Mouse (Mus musculus): Measurements from ENCODE around the gene Zfp281. TPM values are rescaled to one million over a fixed set of nuclear protein-coding genes. Genes with fewer than 3 reads are reported as not detected.

Gene Zfp281
- total RNA-seq, 1 experiment: 65.5 TPM

DNA sequence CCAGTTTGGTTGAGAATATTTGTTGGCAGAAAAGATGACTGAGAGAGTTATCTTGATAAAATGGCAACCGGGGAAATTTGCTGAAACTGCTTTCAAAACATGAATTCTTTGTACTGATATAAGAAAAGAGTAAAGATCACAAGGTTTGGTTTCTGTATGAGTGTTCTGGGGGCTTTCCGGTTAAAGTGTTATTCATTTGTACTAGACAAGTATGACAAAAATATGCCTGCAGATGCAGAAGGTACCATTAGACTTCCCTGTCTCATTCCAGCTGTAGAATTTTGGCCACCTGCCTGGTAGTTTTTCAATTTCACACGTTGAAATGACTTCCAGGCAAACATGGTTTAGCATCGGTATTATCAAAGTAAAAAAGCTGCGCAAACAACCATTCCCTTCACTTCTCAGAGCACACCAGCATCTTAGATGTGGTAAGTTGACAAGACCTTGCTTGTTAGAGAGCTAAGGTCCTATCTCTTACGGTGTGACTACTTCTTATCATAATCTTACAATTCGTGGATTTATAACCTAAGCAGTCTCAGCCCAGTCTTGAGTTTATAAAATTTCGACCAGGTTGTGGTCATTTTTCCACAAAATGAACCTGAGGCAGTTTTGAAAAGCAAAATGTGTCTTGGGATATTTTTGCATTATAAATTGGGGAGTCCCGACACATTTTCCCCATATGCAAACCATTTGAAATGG lies 23.9 kb upstream of the Zfp281 start:
- in situ Hi-C loops (cut with MboI; ENCODE audit: low sequenced_read_pairs in 2 of 2, unreplicated experiment in 2 of 2): no loop called here
- H3K4me1 ChIP-seq (ENCODE audit: control insufficient read depth in 2 of 2, insufficient read depth in 2 of 2, low read length in 2 of 2, poor library complexity in 1 of 2): peaks cover 9 to 20% of the 10 kb centered on the region in 2 experiments
- no peak for DNase-seq (ENCODE audit: low read depth, low spot score)
- H3K9ac ChIP-seq (ENCODE audit: insufficient read depth, low read depth, low read length, poor library complexity, severe bottlenecking): no peak overlapping the region
- no peak overlapping the region for H3K27ac ChIP-seq (ENCODE audit: insufficient read depth, low read depth, low read length, poor library complexity, severe bottlenecking)
- no peak overlapping the region for H3K4me3 ChIP-seq (ENCODE audit: insufficient read depth in 1 of 2, low read depth in 1 of 2, low read length in 2 of 2, poor library complexity in 1 of 2, severe bottlenecking in 1 of 2)
- H3K36me3 ChIP-seq (ENCODE audit: control insufficient read depth, insufficient read depth, low read length, poor library complexity, severe bottlenecking): peaks cover 7% of the 10 kb centered on the region; the same call in 1 of the 2 replicates
- no peak for TF ChIP-seq ZC3H11A (IDR thresholded peaks at IDR 0.05; ENCODE audit: borderline replicate concordance, low read depth, low read length)
- no peak for TF ChIP-seq MAFK (IDR thresholded peaks at IDR 0.05; ENCODE audit: insufficient read depth, low read depth, low read length)
- TF ChIP-seq CHD2 (IDR thresholded peaks at IDR 0.05; ENCODE audit: low read depth, low read length): no peak
- TF ChIP-seq ZNF384 (IDR thresholded peaks at IDR 0.05; ENCODE audit: low read depth, low read length): no peak
- no peak for TF ChIP-seq HCFC1 (IDR thresholded peaks at IDR 0.05; ENCODE audit: borderline replicate concordance, insufficient read depth, low read length)
- H3K9me3 ChIP-seq (ENCODE audit: control insufficient read depth, insufficient read depth, low read depth, low read length): no peaks in the 10 kb centered on the region

DNA sequence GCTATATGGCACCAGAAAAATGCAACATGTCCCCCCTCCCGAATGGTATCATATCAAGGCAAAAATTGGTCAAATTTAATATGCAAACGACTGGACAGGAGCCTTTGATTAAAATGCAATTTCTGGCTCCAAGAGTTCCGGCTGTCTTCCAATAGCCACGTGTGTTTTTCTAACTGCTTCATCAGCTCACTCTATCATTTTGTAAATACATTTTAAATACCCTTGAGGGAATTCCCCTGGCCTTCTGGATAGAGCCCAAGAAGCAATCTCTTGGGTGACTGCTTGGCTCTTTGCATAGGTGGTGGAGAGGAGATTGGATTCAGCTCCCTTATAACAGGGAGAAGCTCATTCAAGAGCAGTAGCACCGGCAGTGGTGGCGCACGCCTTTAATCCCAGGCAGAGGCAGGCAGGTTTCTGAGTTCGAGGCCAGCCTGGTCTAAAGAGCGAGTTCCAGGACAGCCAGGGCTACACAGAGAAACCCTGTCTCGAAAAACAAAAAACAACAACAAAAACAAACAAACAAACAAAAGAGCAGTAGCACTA lies 23.3 kb upstream of the Zfp281 start:
- TF ChIP-seq ZNF384 (IDR thresholded peaks at IDR 0.05; ENCODE audit: low read depth, low read length) (no peak), CHD2 (IDR thresholded peaks at IDR 0.05; ENCODE audit: low read depth, low read length) (no peak), MAFK (IDR thresholded peaks at IDR 0.05; ENCODE audit: insufficient read depth, low read depth, low read length) (no peak)
- no peaks in the 10 kb centered on the region for H3K9me3 ChIP-seq (ENCODE audit: control insufficient read depth, insufficient read depth, low read depth, low read length)
- in situ Hi-C loops (cut with MboI; ENCODE audit: low sequenced_read_pairs in 2 of 2, unreplicated experiment in 2 of 2): no loop called here

GRCm38 (mm10) chr1:136602303-136602702 lies 22.4 kb upstream of the Zfp281 start:
- in situ Hi-C loops (cut with MboI; ENCODE audit: low sequenced_read_pairs in 2 of 2, unreplicated experiment in 2 of 2): no loop called here

More for the DNA sequence above, 23.3 kb upstream of the Zfp281 start:
- no peak overlapping the region for H3K4me3 ChIP-seq (ENCODE audit: insufficient read depth in 1 of 2, low read depth in 1 of 2, low read length in 2 of 2, poor library complexity in 1 of 2, severe bottlenecking in 1 of 2)
- H3K27ac ChIP-seq (ENCODE audit: insufficient read depth, low read depth, low read length, poor library complexity, severe bottlenecking): no peak overlapping the region
- DNase-seq (ENCODE audit: low read depth, low spot score): no peak
- peaks cover 7% of the 10 kb centered on the region; the same call in 1 of the 2 replicates for H3K36me3 ChIP-seq (ENCODE audit: control insufficient read depth, insufficient read depth, low read length, poor library complexity, severe bottlenecking)
- H3K9ac ChIP-seq (ENCODE audit: insufficient read depth, low read depth, low read length, poor library complexity, severe bottlenecking): no peak overlapping the region
- peaks cover 7 to 19% of the 10 kb centered on the region in 2 experiments for H3K4me1 ChIP-seq (ENCODE audit: control insufficient read depth in 2 of 2, insufficient read depth in 2 of 2, low read length in 2 of 2, poor library complexity in 1 of 2)

DNA sequence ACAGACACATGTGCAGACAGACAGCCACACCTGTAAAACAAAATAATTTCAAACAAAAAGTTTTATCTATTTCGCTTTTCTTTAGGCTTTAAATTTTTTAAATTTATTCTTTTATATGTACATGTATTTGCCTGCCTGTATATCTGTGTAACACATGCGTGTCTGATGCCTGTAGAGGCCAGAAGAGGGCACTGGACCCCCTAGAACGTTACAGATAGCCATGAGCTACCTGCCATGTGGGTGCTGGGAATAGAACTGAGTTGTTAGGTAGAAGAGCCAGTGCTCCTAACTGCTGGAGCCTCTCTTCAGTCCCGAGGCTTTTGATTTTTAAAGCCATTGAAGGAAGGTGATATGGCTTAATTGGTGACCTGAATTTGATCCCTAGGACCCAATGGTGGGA lies 20.5 kb upstream of the Zfp281 start:
- TF ChIP-seq CHD2 (IDR thresholded peaks at IDR 0.05; ENCODE audit: low read depth, low read length): no peak
- TF ChIP-seq ZNF384 (IDR thresholded peaks at IDR 0.05; ENCODE audit: low read depth, low read length): no peak
- TF ChIP-seq HCFC1 (IDR thresholded peaks at IDR 0.05; ENCODE audit: borderline replicate concordance, insufficient read depth, low read length): no peak
- TF ChIP-seq ZC3H11A (IDR thresholded peaks at IDR 0.05; ENCODE audit: borderline replicate concordance, low read depth, low read length): no peak
- no peak for TF ChIP-seq MAFK (IDR thresholded peaks at IDR 0.05; ENCODE audit: insufficient read depth, low read depth, low read length)
- H3K9me3 ChIP-seq (ENCODE audit: control insufficient read depth, insufficient read depth, low read depth, low read length): no peaks in the 10 kb centered on the region
- peaks cover 7% of the 10 kb centered on the region; the same call in 1 of the 2 replicates for H3K36me3 ChIP-seq (ENCODE audit: control insufficient read depth, insufficient read depth, low read length, poor library complexity, severe bottlenecking)
- no peak overlapping the region for H3K27ac ChIP-seq (ENCODE audit: insufficient read depth, low read depth, low read length, poor library complexity, severe bottlenecking)
- H3K4me3 ChIP-seq (ENCODE audit: insufficient read depth in 1 of 2, low read depth in 1 of 2, low read length in 2 of 2, poor library complexity in 1 of 2, severe bottlenecking in 1 of 2): no peak overlapping the region
- H3K4me1 ChIP-seq (ENCODE audit: control insufficient read depth in 2 of 2, insufficient read depth in 2 of 2, low read length in 2 of 2, poor library complexity in 1 of 2): peaks cover 2 to 11% of the 10 kb centered on the region in 2 experiments; a peak in 3 of 4 replicates
- DNase-seq (ENCODE audit: low read depth, low spot score): no peak
- no peak overlapping the region for H3K9ac ChIP-seq (ENCODE audit: insufficient read depth, low read depth, low read length, poor library complexity, severe bottlenecking)
- in situ Hi-C loops (cut with MboI; ENCODE audit: low sequenced_read_pairs in 2 of 2, unreplicated experiment in 2 of 2): no loop called here

More at GRCm38 (mm10) chr1:136602303-136602702, 22.4 kb upstream of the Zfp281 start:
- peaks cover 5 to 19% of the 10 kb centered on the region in 2 experiments for H3K4me1 ChIP-seq (ENCODE audit: control insufficient read depth in 2 of 2, insufficient read depth in 2 of 2, low read length in 2 of 2, poor library complexity in 1 of 2)
- H3K4me3 ChIP-seq (ENCODE audit: insufficient read depth in 1 of 2, low read depth in 1 of 2, low read length in 2 of 2, poor library complexity in 1 of 2, severe bottlenecking in 1 of 2): no peak overlapping the region
- H3K9me3 ChIP-seq (ENCODE audit: control insufficient read depth, insufficient read depth, low read depth, low read length): no peaks in the 10 kb centered on the region
- no peak overlapping the region for H3K9ac ChIP-seq (ENCODE audit: insufficient read depth, low read depth, low read length, poor library complexity, severe bottlenecking)
- H3K36me3 ChIP-seq (ENCODE audit: control insufficient read depth, insufficient read depth, low read length, poor library complexity, severe bottlenecking): peaks cover 9% of the 10 kb centered on the region; the same call in 1 of the 2 replicates
- TF ChIP-seq MAFK (IDR thresholded peaks at IDR 0.05; ENCODE audit: insufficient read depth, low read depth, low read length) (no peak), ZNF384 (IDR thresholded peaks at IDR 0.05; ENCODE audit: low read depth, low read length) (no peak), HCFC1 (IDR thresholded peaks at IDR 0.05; ENCODE audit: borderline replicate concordance, insufficient read depth, low read length) (no peak), CHD2 (IDR thresholded peaks at IDR 0.05; ENCODE audit: low read depth, low read length) (no peak), ZC3H11A (IDR thresholded peaks at IDR 0.05; ENCODE audit: borderline replicate concordance, low read depth, low read length) (no peak)
- no peak overlapping the region for H3K27ac ChIP-seq (ENCODE audit: insufficient read depth, low read depth, low read length, poor library complexity, severe bottlenecking)
- no peak for DNase-seq (ENCODE audit: low read depth, low spot score)

Measured in ES-E14 (cell line).